Mouse (Mus musculus) small intestine, adult 2 months (tissue): ENCODE measurements at regions not wholly inside any gene's neighbourhood (a gene's known extent, or its start where the extent isn't known, plus 50 kb on each side); places are given as distances from the start of the nearest gene placed in this dataset.

Source experiments
- CTCF ChIP-seq: fragments of 200-500 bp; IDR thresholded peaks from 2 replicates; pipeline ENCODE4 v1.5.1; 2012; ENCODE audit warnings: low read depth, mild to moderate bottlenecking, control low read depth, inconsistent platforms, low read length, moderate library complexity, mixed read lengths; ENCODE audit not compliant: insufficient replicate concordance, insufficient read length; ENCODE audit errors: extremely low read depth
- POLR2A ChIP-seq: fragments of 200-500 bp; IDR thresholded peaks from 2 replicates; pipeline ENCODE4 v1.6.1; 2012; ENCODE audit warnings: low read depth, mild to moderate bottlenecking, control low read depth, inconsistent platforms, low read length, moderate library complexity

GRCm38 (mm10) chr15:42913285-42913684, 2779.1 kb downstream of the 9330182O14Rik start:
- no peak for TF ChIP-seq CTCF
- TF ChIP-seq POLR2A = no peak
